Mouse (Mus musculus): ENCODE results near the gene Exoc3l4. TPM values are rescaled to one million over a fixed set of nuclear protein-coding genes. Genes with fewer than 3 reads are reported as not detected.

Exoc3l4 gene
- polyA plus RNA-seq, 1 experiment from 2014 or later: 5.7 TPM

DNA sequence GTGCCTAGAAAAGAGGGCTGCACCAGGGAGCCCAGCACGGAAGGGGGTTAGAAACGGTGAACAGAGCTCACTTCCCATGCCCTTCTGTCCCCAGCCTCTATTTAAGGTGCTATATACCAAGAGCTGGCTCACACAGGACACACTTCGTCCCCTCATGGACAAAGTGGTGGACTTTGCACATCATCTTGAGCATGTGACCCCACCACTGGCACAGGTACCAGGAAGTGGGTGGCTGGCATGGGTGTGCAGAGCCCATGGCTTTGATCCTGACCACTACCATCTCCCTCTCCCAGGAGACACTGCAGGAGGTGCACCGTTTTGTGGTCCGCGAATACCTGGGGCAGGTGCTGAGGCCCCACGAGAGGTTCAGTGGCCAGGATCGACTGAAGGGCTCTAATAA is 11.5 kb downstream of the Exoc3l4 start:
- Histone ChIP-seq H3K9me3 (ENCODE audit: control insufficient read depth, low read depth, low read length) (no peaks in the 10 kb centered on the region), H3K27me3 (ENCODE audit: control insufficient read depth, insufficient read depth, low read length) (peaks cover 36% of the 10 kb centered on the region), H3K4me2 (replicated peaks; ENCODE audit: low read depth, low read length) (no peak overlapping the region), H3K27ac (ENCODE audit: low read length) (no peak overlapping the region), H3K4me3 (ENCODE audit: low read depth, low read length) (no peak overlapping the region), H3K4me1 (ENCODE audit: control insufficient read depth, insufficient read depth, low read length) (peaks cover 20% of the 10 kb centered on the region), H3K9ac (replicated peaks; ENCODE audit: low read depth, low read length) (no peak overlapping the region), H3K36me3 (ENCODE audit: control insufficient read depth, insufficient read depth, low read length) (no peaks in the 10 kb centered on the region)
- 26% methylated on average over 8 of the region's 8 CpGs for WGBS
- ATAC-seq (ENCODE audit: insufficient number of reproducible peaks, insufficient read depth, low FRiP score, low read depth): no peak

DNA sequence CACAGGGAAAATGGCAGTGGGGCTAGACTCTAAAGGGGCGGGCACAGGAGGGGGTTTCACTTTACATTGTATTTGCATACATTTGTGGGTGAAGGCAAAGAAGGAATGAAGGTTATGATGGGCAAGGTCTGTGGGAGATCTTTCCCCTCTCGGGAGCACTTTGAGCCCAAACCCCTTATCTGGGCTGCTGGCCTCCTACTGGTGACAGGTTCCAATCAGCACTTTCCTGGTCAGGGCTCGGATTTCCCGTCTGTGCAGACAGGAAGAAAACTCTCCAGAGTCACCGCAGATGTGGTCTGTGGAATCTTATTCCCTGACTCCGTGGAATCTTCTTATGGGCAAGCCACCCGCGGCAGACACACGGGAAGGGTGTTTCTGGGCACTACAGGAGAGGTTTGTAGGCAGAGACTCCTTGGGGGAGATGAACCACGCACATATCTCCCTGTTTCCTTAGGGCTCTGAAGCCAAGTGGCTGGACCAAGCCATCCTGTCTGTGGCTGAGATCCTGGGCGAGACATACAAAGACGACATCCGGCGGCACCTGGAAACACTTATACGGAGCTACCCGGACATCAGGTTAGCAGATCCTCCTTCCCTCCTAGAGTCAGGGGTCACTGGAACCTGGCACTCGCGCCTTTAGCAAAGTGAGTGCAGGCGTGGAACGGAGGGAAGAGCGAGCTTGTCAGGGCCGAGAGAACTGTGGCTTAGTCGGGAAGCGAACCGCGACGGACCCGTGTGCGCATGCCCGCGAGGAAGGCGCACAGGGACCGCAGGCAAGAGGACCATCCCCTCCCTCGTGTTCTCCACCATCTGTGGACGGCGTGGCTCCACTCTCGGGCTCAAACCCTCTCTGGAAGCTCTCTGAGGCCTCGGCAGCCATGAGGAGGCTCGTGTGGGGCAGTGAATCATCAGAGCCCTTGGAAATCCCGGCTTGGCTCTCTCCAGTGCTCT is 12.4 kb downstream of the Exoc3l4 start:
- Histone ChIP-seq H3K4me2 (replicated peaks; ENCODE audit: low read depth, low read length) (peak overlapping the region; percentile 70), H3K27ac (ENCODE audit: low read length) (peak overlapping the region; percentile 49; the same call in 1 of the 2 replicates)
- peak; percentile 25; the same call in 1 of the 2 replicates for ATAC-seq (ENCODE audit: insufficient number of reproducible peaks, insufficient read depth, low FRiP score, low read depth)

GRCm38 (mm10) chr12:111430049-111430867 is 13.4 kb downstream of the Exoc3l4 start:
- no peak; the same call in 1 of the 2 replicates for ATAC-seq (ENCODE audit: insufficient number of reproducible peaks, insufficient read depth, low FRiP score, low read depth)
- peak overlapping the region; percentile 34 for H3K4me3 ChIP-seq (ENCODE audit: low read depth, low read length)
- H3K4me2 ChIP-seq (replicated peaks; ENCODE audit: low read depth, low read length): peak overlapping the region; percentile 70
- H3K9ac ChIP-seq (replicated peaks; ENCODE audit: low read depth, low read length): no peak overlapping the region
- H3K36me3 ChIP-seq (ENCODE audit: control insufficient read depth, insufficient read depth, low read length): no peaks in the 10 kb centered on the region
- peak overlapping the region; percentile 49; the same call in 1 of the 2 replicates for H3K27ac ChIP-seq (ENCODE audit: low read length)
- H3K27me3 ChIP-seq (ENCODE audit: control insufficient read depth, insufficient read depth, low read length): 0 out of 2 replicates have a peak, but pooled peaks cover 24% of the 10 kb centered on the region
- 22% methylated on average over 27 of the region's 27 CpGs for WGBS
- H3K9me3 ChIP-seq (ENCODE audit: control insufficient read depth, low read depth, low read length): no peaks in the 10 kb centered on the region
- H3K4me1 ChIP-seq (ENCODE audit: control insufficient read depth, insufficient read depth, low read length): peaks cover 20% of the 10 kb centered on the region

More for the DNA sequence above, 12.4 kb downstream of the Exoc3l4 start:
- peak overlapping the region; percentile 25; the same call in 1 of the 2 replicates for H3K9ac ChIP-seq (replicated peaks; ENCODE audit: low read depth, low read length)
- WGBS: under 1% methylated on average over 40 of the region's 40 CpGs
- H3K27me3 ChIP-seq (ENCODE audit: control insufficient read depth, insufficient read depth, low read length): peaks cover 28% of the 10 kb centered on the region
- H3K4me1 ChIP-seq (ENCODE audit: control insufficient read depth, insufficient read depth, low read length): peaks cover 15% of the 10 kb centered on the region
- H3K9me3 ChIP-seq (ENCODE audit: control insufficient read depth, low read depth, low read length): no peaks in the 10 kb centered on the region
- H3K4me3 ChIP-seq (ENCODE audit: low read depth, low read length): peak overlapping the region; percentile 34
- no peaks in the 10 kb centered on the region for H3K36me3 ChIP-seq (ENCODE audit: control insufficient read depth, insufficient read depth, low read length)

GRCm38 (mm10) chr12:111430868-111431817 is 14.3 kb downstream of the Exoc3l4 start:
- 0 out of 2 replicates have a peak, but pooled peaks cover 24% of the 10 kb centered on the region for H3K27me3 ChIP-seq (ENCODE audit: control insufficient read depth, insufficient read depth, low read length)
- H3K4me3 ChIP-seq (ENCODE audit: low read depth, low read length): no peak overlapping the region
- WGBS: 39% methylated on average over 14 of the region's 14 CpGs
- ATAC-seq (ENCODE audit: insufficient number of reproducible peaks, insufficient read depth, low FRiP score, low read depth): no peak
- H3K27ac ChIP-seq (ENCODE audit: low read length): peak overlapping the region; percentile 33; the same call in 1 of the 2 replicates
- H3K9me3 ChIP-seq (ENCODE audit: control insufficient read depth, low read depth, low read length): no peaks in the 10 kb centered on the region
- H3K4me2 ChIP-seq (replicated peaks; ENCODE audit: low read depth, low read length): no peak overlapping the region
- peaks cover 20% of the 10 kb centered on the region for H3K4me1 ChIP-seq (ENCODE audit: control insufficient read depth, insufficient read depth, low read length)
- no peak overlapping the region for H3K9ac ChIP-seq (replicated peaks; ENCODE audit: low read depth, low read length)
- no peaks in the 10 kb centered on the region for H3K36me3 ChIP-seq (ENCODE audit: control insufficient read depth, insufficient read depth, low read length)

- Histone ChIP-seq H3K36me3 (ENCODE audit: control insufficient read depth, insufficient read depth, low read length) (no peaks in the 10 kb centered on the region), H3K4me2 (replicated peaks; ENCODE audit: low read depth, low read length) (no peak overlapping the region), H3K27me3 (ENCODE audit: control insufficient read depth, insufficient read depth, low read length) (0 out of 2 replicates have a peak, but pooled peaks cover 24% of the 10 kb centered on the region), H3K4me3 (ENCODE audit: low read depth, low read length) (no peak overlapping the region), H3K4me1 (ENCODE audit: control insufficient read depth, insufficient read depth, low read length) (peaks cover 20% of the 10 kb centered on the region), H3K27ac (ENCODE audit: low read length) (no peak overlapping the region), H3K9me3 (ENCODE audit: control insufficient read depth, low read depth, low read length) (no peaks in the 10 kb centered on the region), H3K9ac (replicated peaks; ENCODE audit: low read depth, low read length) (no peak overlapping the region)
- no peak for ATAC-seq (ENCODE audit: insufficient number of reproducible peaks, insufficient read depth, low FRiP score, low read depth)
- 30% methylated on average over 4 of the region's 4 CpGs for WGBS
Measured at GRCm38 (mm10) chr12:111432097-111432496, 15.3 kb downstream of the Exoc3l4 start.

- H3K9ac ChIP-seq (replicated peaks; ENCODE audit: low read depth, low read length): no peak overlapping the region
- peaks cover 20% of the 10 kb centered on the region for H3K4me1 ChIP-seq (ENCODE audit: control insufficient read depth, insufficient read depth, low read length)
- no peak overlapping the region for H3K4me2 ChIP-seq (replicated peaks; ENCODE audit: low read depth, low read length)
Measured at GRCm38 (mm10) chr12:111432751-111433331, 16.0 kb downstream of the Exoc3l4 start.

GRCm38 (mm10) chr12:111434164-111434744 is 17.4 kb downstream of the Exoc3l4 start:
- Histone ChIP-seq H3K27ac (ENCODE audit: low read length) (no peak overlapping the region), H3K36me3 (ENCODE audit: control insufficient read depth, insufficient read depth, low read length) (no peaks in the 10 kb centered on the region), H3K4me3 (ENCODE audit: low read depth, low read length) (no peak overlapping the region), H3K9ac (replicated peaks; ENCODE audit: low read depth, low read length) (no peak overlapping the region), H3K4me1 (ENCODE audit: control insufficient read depth, insufficient read depth, low read length) (peaks cover 20% of the 10 kb centered on the region), H3K4me2 (replicated peaks; ENCODE audit: low read depth, low read length) (no peak overlapping the region), H3K9me3 (ENCODE audit: control insufficient read depth, low read depth, low read length) (no peaks in the 10 kb centered on the region), H3K27me3 (ENCODE audit: control insufficient read depth, insufficient read depth, low read length) (0 out of 2 replicates have a peak, but pooled peaks cover 12% of the 10 kb centered on the region)
- 39% methylated on average over 7 of the region's 7 CpGs for WGBS
- ATAC-seq (ENCODE audit: insufficient number of reproducible peaks, insufficient read depth, low FRiP score, low read depth): no peak

More at GRCm38 (mm10) chr12:111432751-111433331, 16.0 kb downstream of the Exoc3l4 start:
- no peak for ATAC-seq (ENCODE audit: insufficient number of reproducible peaks, insufficient read depth, low FRiP score, low read depth)
- Histone ChIP-seq H3K27me3 (ENCODE audit: control insufficient read depth, insufficient read depth, low read length) (0 out of 2 replicates have a peak, but pooled peaks cover 21% of the 10 kb centered on the region), H3K9me3 (ENCODE audit: control insufficient read depth, low read depth, low read length) (no peaks in the 10 kb centered on the region), H3K36me3 (ENCODE audit: control insufficient read depth, insufficient read depth, low read length) (no peaks in the 10 kb centered on the region), H3K27ac (ENCODE audit: low read length) (peak overlapping the region; percentile 13; the same call in 1 of the 2 replicates), H3K4me3 (ENCODE audit: low read depth, low read length) (no peak overlapping the region)
- WGBS: 67% methylated on average over 5 of the region's 5 CpGs

All from stomach, embryonic 14.5 days (tissue).